Mouse (Mus musculus): ENCODE results near the gene Sgk2.
"Not testable (repeated sequence)": the region's sequence is repeated elsewhere in the genome, so short reads cannot be mapped to it uniquely, and the experiment has no call there.

Sgk2 gene

DNA sequence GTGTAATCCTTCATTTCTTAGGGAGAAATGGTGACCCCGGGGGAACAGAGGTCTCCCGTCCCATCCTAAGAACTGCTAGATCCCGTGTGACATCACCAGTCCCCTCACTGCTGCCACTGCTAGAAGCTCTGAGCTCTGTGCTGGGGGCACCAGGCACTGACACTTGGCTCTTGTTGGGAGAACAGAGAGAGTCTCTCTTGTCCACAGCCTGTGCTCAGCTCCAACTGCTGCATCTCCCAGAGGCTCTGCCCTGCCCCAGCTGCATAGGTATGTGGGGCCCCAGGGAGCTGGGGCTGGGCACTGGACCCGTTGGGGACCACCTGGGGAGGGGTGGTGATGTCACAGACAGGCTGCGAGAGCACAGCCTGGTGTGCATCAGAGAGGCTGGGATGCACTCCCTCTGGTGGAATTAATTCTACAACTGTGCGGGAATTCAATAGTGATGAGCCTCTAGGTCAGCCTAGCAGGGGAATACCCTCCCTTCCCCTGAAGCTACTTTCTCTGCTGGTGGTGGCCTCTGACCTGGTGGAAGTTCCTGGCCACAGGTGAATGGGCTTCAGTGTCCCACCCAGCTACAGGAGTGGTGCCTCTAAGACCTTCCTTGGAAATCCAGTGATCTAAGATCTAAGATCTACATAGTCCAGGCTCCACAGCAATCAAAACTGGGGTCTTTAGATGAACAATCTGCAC is 4.4 kb downstream of the Sgk2 start:
- no peak for DNase-seq (ENCODE audit: low spot score)

DNA sequence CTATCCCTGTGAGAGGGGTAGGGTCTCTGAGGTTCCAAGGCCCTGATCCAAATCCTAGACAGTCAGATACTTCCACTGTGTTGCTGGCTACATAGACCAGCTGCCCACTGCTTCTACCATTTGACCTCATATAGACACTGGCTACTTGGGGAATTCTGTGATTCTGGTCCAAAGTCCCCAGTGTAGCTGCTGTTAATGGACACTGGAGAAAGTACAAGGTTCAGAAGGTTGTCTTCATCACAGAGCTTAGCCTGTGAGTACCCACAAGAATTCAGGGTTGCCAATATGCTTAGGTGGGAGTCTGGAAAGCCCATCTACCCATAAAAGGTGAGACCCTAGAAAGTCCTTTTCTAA is 4.9 kb downstream of the Sgk2 start:
- no peak for DNase-seq (ENCODE audit: low spot score)

DNA sequence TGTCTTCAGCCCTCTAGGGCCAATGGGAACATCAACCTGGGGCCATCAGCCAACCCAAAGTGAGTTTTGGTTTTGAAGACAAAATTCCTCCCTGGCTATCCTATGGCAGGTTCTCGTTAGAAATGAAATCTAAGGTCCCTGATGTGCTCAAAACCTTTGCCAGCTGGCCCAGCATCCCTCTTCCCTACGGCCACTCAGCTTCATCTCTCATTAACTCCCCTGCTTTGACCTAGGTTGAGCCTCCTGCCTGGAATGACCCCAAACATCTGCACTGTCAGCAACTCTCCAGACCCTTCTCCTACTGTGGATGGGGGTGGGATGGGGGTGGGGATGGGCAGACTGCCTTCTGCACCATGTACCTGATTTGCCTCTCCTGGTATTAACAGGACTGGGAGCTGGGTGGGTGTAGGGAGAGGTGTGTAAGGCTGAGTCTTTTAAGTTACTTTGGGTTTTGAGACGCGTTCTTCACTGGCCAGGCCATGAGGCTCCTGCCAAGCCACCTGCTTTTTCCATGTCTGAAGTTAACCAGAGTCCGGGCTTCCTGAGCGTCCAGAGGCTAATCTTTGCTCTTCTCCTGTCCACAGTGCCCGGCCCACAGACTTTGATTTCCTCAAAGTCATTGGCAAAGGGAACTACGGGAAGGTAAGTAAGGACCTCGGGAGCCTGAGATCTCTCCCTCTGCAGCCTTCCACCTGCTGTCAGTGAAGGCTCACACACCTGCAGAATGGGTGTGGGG is 6.9 kb downstream of the Sgk2 start:
- DNase-seq (ENCODE audit: low spot score), result no peak

DNA sequence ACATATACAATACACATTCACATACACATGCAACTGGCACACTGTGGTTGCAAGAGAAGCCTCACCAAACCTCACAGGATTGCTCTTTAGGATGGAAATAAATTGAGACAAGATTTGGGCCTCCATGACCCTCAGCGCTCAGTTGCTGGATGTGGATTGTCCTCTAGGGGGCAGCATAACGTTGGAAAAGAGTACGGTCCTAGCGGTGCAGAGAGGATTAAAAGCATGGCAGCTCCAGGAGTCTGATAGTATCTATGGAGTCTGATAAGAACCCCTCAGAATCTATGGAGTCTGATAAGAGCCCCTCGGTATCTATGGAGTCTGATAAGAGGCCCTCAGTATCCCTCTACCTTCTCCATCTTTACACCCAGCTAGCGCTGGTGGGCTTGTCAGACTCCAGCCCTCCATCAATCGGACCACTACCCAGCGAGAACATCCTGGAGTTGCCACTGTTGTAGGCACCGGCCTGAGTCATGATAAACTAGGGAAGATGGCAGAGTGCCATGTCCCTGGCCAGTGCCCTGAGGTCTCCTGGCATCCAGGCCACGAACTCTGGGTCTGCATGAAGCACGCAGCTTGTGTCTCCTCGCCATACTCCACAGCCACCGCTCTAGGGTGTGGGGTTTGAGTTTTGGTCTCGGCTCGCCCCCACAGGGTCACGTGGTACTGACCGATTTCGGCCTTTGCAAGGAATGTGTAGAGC is 11.5 kb downstream of the Sgk2 start:
- DNase-seq (ENCODE audit: low spot score), result peak; percentile 78

DNA sequence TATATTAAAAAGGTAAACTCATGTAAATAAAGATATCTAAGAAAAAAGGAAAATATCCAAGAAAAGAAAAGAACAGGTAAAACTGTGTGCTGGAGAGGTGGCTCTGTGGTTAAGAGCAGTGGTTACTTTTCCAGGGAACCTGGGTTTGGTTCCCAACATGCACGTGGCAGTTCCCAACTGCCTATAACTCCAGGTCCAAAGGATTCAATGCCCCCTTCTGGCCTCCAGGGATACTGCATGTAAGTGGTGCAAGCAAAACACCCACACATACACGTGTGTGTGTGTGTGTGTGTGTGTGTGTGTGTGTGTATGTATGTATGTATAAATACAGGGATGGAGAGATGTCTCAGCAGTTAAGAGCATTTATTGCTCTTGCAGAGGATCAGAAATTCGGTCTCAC is 12.6 kb downstream of the Sgk2 start:
- peak; percentile 60 for DNase-seq (ENCODE audit: low spot score)

DNA sequence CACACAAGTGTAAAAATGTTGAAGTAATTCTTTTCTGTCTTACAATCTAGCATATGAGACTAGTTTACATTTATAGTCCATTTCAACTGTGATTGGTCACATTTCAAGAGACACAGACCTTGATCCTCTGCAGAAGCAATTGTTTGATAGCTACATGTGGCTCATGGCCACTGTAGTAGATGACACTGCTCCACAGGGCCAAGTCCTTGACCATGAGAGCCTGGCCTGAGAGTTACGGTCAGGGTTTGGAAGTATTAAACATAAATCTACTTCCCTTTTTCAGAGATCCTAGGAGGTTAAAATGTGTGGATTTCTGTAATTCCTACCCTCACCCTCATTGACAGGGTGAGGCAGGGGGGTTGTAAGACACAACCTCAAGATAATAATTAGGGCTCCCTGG is 13.9 kb downstream of the Sgk2 start:
- DNase-seq (ENCODE audit: low spot score), result no peak

DNA sequence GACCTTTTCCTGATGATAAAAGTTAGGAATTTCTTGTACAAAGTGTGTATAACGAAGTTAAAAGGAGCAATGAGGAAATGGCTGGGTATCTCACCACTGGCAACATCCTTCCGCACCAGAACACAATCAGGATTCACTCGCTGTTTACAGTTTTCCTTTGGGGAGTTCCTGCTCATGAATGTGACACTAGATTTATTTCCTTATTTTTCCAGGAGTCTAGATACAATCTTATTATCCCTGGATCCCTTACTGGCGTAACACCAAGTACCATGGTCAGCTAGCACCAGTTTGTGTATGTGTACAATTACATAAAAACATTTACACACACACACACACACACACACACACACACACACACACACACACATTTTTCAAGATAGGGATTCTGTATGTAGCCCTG is 20.2 kb downstream of the Sgk2 start:
- no peak for DNase-seq (ENCODE audit: low spot score)

DNA sequence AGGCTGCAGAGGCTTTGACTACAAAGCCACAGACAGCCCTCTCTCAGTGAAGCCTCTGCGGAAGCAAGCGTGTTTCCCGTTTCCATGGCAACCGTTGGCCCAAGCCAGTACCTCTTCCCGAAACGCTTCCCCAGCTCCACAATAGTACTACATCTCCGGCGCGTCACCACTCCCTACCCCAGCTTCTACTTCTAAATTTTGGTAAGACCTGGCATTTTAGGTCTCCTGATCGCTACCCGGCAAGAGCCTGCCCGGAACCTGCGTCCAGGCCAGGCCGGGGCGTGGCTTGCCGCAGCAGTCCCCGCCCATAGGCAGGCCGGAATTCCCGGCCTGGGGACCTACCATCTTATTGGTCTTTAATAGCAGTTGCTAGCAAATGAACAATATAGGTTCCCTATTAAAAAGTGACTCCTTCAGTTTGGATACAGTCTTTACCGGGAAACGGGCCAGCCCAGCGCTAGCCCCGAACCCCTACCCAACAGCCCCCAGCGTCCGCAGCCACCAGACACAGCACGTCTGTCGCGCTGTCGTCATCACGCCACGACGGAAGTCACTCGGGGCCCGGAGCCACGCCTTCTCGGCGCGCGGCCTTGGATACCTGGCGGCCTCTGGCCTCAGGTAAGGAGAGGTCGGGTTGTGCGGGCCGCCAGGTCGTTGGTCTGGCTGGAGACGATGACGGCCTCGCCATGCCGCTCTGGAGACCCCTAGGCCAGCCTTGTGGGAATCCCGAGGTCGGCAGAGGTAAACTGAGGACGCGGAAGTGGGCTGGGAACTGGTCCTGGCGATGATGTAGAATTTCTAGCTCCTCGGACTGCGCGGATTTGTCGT is 30.0 kb downstream of the Sgk2 start, which contains the start of gene Ift52:
Gene Ift52, plus strand, starts transcription at position 439 of the 828 bp plus-strand sequence.
- DNase-seq (ENCODE audit: low spot score), result peak; percentile 95

DNA sequence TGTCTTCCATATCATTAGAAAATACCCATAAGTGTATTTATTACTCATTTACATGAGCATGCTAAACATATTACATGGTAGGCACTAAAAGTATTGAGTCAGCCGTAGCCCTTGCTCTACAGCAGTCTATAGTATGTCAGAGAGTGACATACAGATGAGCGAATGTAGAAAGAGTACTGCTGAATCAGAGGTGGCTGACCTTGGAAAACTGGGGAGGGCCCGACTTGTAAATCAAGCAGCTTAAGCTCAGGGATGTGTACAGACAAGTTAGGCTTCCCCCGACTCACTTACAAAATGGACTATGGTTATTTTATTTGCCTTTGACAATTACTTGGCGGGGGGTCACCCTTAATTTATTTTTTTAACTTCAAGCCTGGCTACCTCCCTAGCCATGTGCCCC is 44.2 kb downstream of the Sgk2 start:
- no peak for DNase-seq (ENCODE audit: low spot score)

DNA sequence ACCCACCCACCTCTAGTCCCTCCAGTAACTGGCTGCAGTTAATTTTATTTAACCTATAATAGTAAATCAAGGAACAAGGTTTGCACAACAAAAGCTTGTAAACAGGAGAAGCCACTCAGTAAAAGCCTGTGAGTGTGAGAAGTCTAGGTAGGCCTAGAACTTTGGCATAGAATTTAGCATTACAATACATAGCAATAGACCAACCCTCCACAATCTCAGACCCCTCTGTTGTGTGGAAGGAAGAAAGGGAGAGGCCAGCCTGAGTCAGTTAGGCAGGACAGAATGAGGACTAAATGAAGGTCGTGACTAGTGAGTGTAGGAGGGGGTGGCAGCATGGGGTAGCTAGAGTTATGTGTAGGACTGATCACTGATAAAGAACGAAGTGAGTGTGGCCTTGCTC is 44.6 kb downstream of the Sgk2 start:
- no peak for DNase-seq (ENCODE audit: low spot score)

DNA sequence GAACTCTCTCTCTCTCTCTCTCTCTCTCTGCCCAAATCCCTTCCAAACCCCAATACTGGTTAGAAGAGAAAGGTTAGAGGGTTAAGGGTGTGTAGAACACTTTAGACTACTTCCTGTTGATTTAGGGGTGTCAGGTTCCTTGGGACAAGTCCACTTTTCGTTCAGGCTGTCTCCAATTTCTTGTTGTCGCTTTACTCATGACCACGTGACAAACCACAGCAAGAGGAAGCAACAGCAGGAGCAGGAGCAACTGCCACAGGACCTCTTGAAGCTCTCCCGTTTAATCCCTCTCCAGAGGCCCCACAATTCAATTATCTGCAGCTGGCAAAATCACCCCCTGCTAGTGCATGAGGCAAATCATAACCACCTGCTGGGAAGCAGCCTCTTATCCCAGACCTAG is 45.5 kb downstream of the Sgk2 start:
- no peak for DNase-seq (ENCODE audit: low spot score)

DNA sequence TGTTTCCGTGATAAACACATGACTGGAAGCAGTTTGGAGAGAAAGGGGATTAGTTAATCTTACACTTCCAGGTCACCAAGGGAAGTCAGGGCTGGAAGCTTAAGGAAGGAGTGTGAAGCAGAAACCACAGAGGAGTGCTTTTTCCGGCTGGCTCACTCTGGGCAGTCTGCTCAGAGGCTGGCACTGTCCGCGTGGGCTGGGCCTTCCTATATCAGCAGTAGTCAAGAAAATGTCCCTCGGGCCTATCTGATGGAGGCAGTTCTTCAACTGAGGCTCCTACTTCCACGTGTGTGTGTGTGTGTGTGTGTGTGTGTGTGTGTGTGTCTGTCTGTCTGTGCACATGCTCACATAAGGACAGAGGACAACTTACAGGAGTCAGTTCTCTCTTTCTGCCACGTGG is 52.8 kb downstream of the Sgk2 start:
- DNase-seq (ENCODE audit: low spot score), result no peak

DNA sequence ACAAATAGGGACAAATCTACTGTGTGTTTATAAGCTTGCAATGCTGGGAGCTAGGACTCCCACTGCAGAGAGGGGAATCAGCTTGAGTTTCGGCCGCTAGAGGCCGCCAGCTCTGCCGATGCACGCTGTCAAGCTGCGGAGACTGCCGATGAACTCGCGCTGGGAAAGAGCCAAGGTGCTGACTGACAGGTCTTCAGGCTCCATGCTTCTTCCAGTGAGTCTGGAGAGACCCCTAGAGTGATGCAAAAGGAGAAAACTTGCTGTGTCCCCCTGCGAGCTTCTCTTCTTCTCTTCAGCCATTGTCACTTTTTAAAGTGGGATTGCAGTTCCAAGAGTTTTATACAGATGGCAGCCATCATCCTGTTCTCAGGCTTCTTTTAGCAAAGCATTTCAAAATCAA is 61.0 kb downstream of the Sgk2 start:
- DNase-seq (ENCODE audit: low spot score), result peak; percentile 84

DNA sequence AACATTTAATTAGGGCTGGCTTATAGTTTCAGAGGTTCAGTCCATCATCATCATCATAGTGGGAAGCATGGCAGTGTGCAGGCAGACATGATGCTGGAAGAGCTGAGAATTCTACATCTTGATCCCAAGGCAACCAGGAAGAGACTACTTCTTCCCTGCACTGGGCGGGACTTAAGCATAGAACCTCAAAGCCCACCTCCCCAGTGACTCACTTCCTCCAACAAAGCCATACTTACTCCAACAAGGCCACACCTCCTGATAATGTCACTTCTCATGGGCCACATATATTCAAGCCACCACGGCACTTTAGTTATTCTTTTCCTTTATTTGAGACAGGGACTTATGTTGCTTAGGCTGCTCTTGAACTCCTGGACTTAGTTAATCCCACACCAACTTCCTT is 62.0 kb downstream of the Sgk2 start:
- no peak for DNase-seq (ENCODE audit: low spot score)

DNA sequence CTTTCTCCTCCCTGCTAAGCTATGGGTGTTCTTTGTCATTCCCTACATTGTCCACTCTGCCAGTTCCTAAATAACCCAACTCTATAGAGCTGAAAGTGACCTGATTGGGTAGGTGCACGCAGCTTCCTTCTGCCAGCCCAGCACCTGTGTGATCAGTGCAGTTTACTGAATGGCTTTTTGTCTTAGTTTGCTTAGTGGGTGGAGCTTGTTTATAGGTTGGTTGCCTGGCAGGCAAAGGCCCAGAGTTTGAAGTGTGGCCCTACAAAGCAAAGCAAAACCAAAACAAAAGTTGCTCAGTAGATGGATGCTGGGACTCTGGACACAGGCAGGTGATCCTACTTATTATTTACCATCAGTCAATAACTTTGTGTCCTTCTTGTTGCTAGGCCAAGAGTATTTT is 64.6 kb downstream of the Sgk2 start:
- DNase-seq (ENCODE audit: low spot score), result no peak

DNA sequence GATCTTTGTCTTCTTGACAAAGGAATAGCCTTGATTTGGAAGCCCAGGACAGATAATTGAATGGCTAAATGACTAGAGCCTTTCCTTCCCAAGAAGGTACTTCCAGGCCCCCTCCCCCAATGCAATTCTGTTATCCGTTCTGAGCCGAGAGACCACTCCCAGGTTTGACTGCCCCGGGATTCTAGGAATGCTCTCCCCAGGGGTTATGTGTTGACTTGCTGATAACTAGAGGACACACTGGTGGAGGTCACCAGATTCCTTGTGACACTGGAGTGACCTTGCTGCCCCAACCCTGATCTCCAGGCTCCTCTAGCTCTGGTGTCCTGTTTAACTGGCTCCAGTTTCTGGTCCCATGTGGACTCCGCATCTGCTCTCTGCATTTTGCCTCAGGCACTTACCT is 65.0 kb downstream of the Sgk2 start:
- DNase-seq (ENCODE audit: low spot score), result no peak

DNA sequence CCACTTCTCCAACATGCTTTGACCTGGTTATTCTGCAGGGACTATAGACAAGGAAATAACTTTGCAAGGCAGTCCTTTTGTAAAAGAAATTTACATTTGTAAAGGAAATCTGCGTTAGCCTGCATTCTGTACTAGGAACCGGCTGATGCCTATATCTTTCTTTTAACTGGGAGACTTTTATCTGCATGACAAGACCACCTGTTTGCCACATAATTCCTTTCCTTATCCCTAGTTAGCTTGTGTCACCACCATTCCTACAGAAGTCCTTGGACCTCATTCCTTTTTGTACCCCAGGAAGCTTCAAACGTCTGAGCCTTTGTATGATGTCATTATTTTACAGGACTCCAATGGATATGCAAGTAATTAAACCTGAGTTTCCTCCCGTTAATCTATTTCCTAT is 65.7 kb downstream of the Sgk2 start:
- DNase-seq (ENCODE audit: low spot score), result no peak

DNA sequence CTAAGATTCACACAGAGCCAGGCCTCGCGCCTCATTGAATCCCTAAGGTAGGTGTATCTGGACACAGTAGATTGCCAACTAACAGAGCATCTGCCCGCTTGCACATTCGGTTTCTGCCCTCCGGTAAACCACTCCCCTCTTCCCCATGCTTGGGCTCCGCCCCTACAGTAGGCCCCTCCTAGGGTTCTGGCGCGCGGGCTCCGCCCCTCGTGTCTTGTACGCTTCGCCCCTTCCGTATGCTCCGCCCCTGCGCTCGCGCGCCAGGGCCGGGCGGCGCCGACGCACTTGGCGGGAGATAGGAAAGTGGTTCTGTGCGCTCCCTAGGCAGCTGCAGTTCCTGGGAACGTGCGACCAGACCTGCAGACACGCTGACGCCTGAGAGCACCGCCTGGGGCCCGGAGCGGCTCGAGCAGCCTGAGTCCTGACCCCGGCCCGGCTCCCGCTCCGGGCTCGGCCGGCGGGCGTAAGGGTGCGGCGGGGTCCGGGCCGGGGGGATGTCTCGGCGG is 67.3 kb downstream of the Sgk2 start, which contains the start of gene Mybl2:
Gene Mybl2, plus strand, starts transcription at position 353 of the 506 bp plus-strand sequence.
- peak; percentile 94 for DNase-seq (ENCODE audit: low spot score)

DNA sequence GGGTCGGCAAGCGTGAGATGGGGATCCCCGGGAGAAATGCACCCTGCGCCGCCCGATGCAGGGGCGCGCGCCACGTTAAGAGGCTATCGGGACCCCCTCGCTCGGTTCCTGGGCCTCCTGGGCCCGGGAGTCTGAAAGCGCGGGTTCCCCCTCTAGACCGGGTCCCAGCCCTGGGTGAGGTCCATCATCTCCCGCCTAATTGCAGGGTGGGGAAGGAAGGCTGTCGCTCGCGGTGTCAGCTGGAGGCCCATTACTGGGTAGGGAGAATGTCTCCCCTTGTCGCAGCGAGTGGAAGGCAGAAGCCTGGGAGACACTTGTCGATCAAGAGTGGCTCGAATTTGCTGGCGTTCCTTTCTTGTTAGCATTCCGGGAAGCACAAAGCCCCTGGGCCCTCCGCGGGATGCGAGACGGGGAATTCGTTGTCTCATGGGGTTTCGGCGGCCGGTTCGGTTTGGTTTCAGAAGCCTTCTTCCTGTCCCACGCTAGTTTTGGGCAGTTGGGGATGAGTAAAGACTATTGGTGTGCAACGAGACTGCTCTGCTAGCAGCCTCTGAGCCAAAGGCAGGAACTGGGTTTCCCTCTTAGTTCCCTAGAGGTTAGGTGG is 67.9 kb downstream of the Sgk2 start:
- DNase-seq (ENCODE audit: low spot score), result no peak

DNA sequence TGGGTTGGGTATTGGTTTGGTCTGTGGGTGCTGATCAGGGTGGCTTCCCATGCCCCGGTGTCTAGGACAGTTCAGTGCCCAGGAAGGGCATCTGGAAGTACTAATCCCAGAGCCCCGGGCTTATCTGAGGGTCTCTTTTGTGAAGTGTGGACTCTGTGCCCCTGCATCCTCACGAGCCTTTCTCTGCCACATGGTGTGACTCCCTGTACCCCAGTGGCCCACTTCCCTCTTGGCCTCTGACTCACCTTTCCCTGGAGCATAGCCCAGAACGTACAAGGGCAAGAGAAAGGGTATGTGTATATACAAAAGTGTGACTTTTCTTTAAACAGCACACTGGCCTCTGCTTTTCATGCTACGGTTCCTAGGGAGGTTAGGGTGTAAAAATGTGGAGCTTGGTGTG is 68.6 kb downstream of the Sgk2 start:
- DNase-seq (ENCODE audit: low spot score), result no peak

DNA sequence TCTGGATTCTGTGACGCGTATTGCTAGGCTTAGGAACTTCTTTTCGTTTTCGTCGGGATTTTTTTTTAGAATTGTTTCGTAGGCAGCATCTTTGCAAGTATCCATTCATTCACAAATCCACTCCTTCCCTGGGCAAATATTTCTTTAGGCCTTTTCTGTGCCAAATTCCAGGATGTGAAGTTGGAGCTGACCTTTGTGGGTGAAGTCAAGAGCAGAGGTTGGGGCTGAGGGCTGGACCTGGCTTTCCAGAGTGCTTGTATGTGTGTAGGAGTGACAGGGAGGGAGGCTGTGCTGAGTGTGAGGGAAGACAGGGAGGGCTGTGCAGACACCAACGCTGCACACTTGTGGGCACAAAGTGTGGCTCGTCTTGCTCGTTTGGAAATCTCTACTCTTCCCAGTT is 69.5 kb downstream of the Sgk2 start:
- DNase-seq (ENCODE audit: low spot score), result no peak

DNA sequence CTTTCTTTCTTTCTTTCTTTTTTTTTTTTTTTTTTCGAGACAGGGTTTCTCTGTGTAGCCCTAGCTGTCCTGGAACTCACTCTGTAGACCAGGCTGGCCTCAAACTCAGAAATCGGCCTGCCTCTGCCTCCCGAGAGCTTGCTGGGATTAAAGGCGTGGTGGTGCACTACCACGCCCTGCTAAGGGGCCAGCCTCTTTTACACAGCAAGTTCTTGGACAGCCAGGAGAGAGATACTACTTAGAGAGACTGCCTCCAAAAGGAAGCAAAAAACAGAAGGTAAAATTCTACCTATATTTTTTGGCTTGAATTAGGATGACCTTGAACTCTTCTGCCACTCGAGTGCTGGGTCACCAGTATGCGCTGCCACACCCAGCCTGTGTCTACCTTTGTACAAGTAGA is 71.9 kb downstream of the Sgk2 start:
- DNase-seq (ENCODE audit: low spot score), result not testable (repeated sequence)

All from testis, postnatal 10 days (tissue).